Mouse (Mus musculus): ENCODE results near the gene Cdc42bpg. TPM values are rescaled to one million over a fixed set of nuclear protein-coding genes. Genes with fewer than 3 reads are reported as not detected.
A peak's percentile ranks its signal among the peaks of the same experiment; 100 is the strongest.

Cdc42bpg gene
- not detected in 2 replicates for polyA plus RNA-seq (2012; ENCODE audit: insufficient read depth, insufficient read length, low replicate concordance, missing spikeins)

DNA sequence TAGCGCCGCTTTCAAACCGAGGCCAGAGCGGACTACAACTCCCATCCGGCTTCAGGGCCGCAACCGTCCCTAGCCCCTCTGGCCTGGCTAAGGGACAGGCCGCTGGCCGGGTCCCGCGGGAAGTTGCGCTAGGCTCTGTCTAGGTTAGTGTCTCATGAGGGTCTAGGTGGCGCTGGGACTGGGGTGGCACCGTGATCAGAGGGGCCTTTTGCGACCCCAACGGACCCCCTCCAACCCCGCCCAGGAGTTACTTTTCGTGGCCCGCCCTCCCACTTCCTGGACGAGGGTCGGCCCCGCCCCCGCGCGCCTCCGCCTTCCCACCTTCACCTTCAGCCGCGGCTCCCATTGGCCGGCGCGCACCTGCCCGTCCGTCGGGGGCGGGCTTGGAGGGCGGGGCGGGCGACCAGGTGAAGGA lies at the start of gene Cdc42bpg:
TSS of gene Cdc42bpg (plus strand) at position 320 of the 415 bp plus-strand sequence.
- Histone ChIP-seq H3K4me3 (ENCODE audit: insufficient read depth, low read depth, low read length) (peak within 1 kb of the TSS; percentile 49), H3K27ac (ENCODE audit: insufficient read depth, low read depth, low read length) (no peak within 1 kb of the TSS), H3K4me1 (ENCODE audit: control insufficient read depth, insufficient read depth, low read length) (peaks cover 11% of the 10 kb centered on the region)
- no peak for TF ChIP-seq POLR2A (IDR thresholded peaks at IDR 0.05; ENCODE audit: insufficient read depth, low read depth, low read length)
- TF ChIP-seq CTCF (IDR thresholded peaks at IDR 0.05; ENCODE audit: insufficient read depth, low read depth, low read length): no peak
- WGBS: 8% methylated on average over 38 of the region's 38 CpGs

DNA sequence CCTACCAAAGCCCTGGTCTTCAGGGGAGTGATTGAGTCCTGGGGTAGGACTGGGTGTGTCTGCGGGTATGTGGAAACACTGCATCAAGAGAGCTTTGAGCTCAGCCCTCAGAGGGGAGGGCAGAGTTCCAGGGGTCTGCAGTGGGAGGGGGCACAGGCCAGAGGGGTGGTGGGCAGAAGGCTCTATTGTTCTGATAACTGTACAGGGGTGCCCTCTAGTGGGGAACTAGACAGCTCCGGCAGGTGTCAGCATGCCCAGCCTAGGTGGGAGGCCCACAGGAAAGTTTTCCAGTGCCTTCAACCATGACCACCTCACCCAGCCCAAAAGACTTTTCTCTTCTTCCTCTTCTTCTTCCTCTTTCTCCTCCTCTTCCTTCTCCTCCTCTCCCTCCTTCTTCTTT lies 45.8 kb upstream of the Cdc42bpg start:
- 67% methylated on average over 2 of the region's 2 CpGs for WGBS
- no peak overlapping the region for H3K4me3 ChIP-seq (ENCODE audit: insufficient read depth, low read depth, low read length)
- no peak overlapping the region for H3K27ac ChIP-seq (ENCODE audit: insufficient read depth, low read depth, low read length)
- H3K4me1 ChIP-seq (ENCODE audit: control insufficient read depth, insufficient read depth, low read length): peaks cover 5% of the 10 kb centered on the region
- TF ChIP-seq POLR2A (IDR thresholded peaks at IDR 0.05; ENCODE audit: insufficient read depth, low read depth, low read length) (no peak), CTCF (IDR thresholded peaks at IDR 0.05; ENCODE audit: insufficient read depth, low read depth, low read length) (no peak)

DNA sequence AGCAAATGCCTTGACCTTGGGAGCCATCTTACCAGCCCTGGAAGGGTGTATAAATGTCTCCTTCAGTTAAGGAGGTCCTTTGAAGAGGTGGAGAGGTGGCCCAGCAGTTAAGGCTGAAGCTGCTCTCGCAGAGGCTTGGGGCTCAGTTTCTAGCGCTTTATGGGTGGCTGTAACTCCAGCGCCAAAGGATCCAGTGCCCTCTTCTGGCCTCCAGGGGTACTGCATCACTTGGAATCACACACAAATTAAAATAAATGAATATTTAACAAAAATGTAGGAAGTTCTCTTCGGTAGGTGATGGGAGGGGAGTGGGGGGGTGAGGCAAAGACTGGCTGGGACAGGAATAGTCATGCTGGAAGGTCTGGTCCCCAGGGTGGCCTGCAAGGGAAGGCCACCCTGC lies 45.3 kb upstream of the Cdc42bpg start:
- TF ChIP-seq CTCF (IDR thresholded peaks at IDR 0.05; ENCODE audit: insufficient read depth, low read depth, low read length) (peak; percentile 38; the same call in 1 of the 2 replicates), POLR2A (IDR thresholded peaks at IDR 0.05; ENCODE audit: insufficient read depth, low read depth, low read length) (no peak)
- H3K27ac ChIP-seq (ENCODE audit: insufficient read depth, low read depth, low read length): no peak overlapping the region
- H3K4me3 ChIP-seq (ENCODE audit: insufficient read depth, low read depth, low read length): no peak overlapping the region
- H3K4me1 ChIP-seq (ENCODE audit: control insufficient read depth, insufficient read depth, low read length): peaks cover 5% of the 10 kb centered on the region
- WGBS: 76% methylated on average over 4 of the region's 4 CpGs

DNA sequence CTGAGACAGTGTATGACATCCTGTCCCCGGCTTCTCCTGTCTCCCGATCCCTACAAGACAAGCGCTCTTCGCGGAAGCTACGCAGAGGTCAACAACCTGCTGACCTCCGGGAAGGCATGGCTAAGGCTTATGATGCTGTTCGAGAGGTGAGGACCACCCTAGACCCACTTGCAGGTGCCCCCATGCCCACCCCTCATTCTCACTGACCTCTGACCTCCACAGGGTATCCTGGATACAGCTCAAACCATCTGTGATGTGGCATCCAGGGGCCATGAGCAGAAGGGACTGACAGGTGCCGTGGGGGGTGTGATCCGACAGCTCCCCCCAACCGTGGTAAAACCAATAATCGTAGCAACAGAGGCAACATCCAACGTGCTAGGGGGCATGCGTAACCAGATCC lies 44.9 kb upstream of the Cdc42bpg start:
- 96% methylated on average over 14 of the region's 14 CpGs for WGBS
- H3K4me1 ChIP-seq (ENCODE audit: control insufficient read depth, insufficient read depth, low read length): peaks cover 5% of the 10 kb centered on the region
- TF ChIP-seq CTCF (IDR thresholded peaks at IDR 0.05; ENCODE audit: insufficient read depth, low read depth, low read length): no peak
- TF ChIP-seq POLR2A (IDR thresholded peaks at IDR 0.05; ENCODE audit: insufficient read depth, low read depth, low read length): no peak
- no peak overlapping the region for H3K27ac ChIP-seq (ENCODE audit: insufficient read depth, low read depth, low read length)
- H3K4me3 ChIP-seq (ENCODE audit: insufficient read depth, low read depth, low read length): no peak overlapping the region

DNA sequence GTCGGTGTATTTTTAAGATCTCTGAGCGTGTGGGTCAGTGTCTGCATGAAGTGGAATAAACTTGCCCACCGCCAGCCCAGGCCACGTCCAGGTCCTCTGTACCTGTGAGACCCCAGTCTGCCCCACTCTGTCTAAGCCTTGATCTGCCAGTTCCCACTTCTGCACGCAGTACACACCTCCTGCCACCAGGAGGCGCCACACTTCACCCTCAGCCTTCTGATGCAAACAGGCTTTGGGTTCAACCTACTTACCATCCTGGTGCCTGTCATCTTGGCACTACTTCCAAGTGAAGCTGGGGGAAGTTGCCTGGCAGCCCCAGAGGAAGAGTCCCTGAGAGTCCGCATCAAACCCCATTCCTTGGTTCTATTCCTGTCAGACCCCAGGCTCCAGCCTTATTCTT lies 44.0 kb upstream of the Cdc42bpg start:
- TF ChIP-seq CTCF (IDR thresholded peaks at IDR 0.05; ENCODE audit: insufficient read depth, low read depth, low read length) (peak; percentile 90), POLR2A (IDR thresholded peaks at IDR 0.05; ENCODE audit: insufficient read depth, low read depth, low read length) (no peak)
- no peak overlapping the region for H3K27ac ChIP-seq (ENCODE audit: insufficient read depth, low read depth, low read length)
- H3K4me1 ChIP-seq (ENCODE audit: control insufficient read depth, insufficient read depth, low read length): peaks cover 5% of the 10 kb centered on the region
- 59% methylated on average over 7 of the region's 7 CpGs for WGBS
- H3K4me3 ChIP-seq (ENCODE audit: insufficient read depth, low read depth, low read length): no peak overlapping the region

DNA sequence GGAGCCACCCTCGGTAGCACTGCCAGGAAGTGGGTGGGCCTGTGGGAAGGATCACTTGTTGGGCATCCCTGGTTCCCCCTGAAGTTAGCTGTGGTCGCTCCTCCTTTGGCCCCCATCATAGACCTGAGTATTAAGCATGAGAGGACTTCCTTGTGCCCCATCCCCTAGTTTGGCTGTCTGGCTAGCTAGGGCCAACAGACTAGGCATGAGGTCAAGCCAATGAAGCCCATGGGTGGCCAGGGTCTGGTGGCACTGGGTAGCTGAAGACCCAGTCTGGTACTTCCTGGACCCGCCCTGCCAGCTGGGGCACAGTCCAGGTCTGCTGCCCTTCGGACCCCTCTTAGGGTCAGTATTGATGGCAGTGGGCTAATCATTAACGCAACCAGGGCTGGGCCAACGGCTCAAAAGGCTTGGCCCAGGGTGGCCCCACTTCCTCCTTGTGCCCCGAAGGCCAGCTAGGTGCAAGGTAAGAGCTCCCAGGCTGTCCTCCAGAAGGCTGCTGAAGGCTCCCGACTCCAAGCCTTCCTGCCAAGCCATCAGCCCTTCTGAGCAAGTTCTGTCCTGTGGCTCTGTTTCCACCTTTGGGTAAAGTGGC lies 43.3 kb upstream of the Cdc42bpg start:
- 91% methylated on average over 8 of the region's 8 CpGs for WGBS

DNA sequence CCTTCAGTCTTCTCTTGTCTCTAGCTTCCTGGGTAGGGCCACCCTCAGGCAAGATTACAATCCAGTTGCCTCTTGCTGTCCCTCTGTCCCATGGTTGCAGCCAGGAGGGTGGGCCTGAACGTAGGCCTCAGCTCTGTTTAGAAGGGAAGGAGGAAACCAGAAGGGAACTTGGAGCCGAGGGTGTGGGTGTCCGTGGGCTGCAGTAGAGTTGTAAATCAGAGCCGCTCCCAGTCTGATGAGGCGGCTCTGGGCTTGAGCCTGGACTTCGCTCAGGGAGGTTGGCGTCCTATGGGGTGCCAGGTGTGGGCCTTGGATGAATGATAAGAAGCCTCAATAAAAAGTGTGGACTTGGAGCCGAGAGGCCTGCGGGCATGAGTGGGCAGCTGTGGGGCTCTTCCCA lies 42.1 kb upstream of the Cdc42bpg start:
- TF ChIP-seq POLR2A (IDR thresholded peaks at IDR 0.05; ENCODE audit: insufficient read depth, low read depth, low read length) (no peak), CTCF (IDR thresholded peaks at IDR 0.05; ENCODE audit: insufficient read depth, low read depth, low read length) (no peak)
- 69% methylated on average over 9 of the region's 9 CpGs for WGBS
- Histone ChIP-seq H3K4me3 (ENCODE audit: insufficient read depth, low read depth, low read length) (no peak overlapping the region), H3K4me1 (ENCODE audit: control insufficient read depth, insufficient read depth, low read length) (peaks cover 5% of the 10 kb centered on the region), H3K27ac (ENCODE audit: insufficient read depth, low read depth, low read length) (no peak overlapping the region)

More for the DNA sequence above, 43.3 kb upstream of the Cdc42bpg start:
- TF ChIP-seq CTCF (IDR thresholded peaks at IDR 0.05; ENCODE audit: insufficient read depth, low read depth, low read length) (no peak), POLR2A (IDR thresholded peaks at IDR 0.05; ENCODE audit: insufficient read depth, low read depth, low read length) (no peak)
- Histone ChIP-seq H3K27ac (ENCODE audit: insufficient read depth, low read depth, low read length) (no peak overlapping the region), H3K4me1 (ENCODE audit: control insufficient read depth, insufficient read depth, low read length) (peaks cover 5% of the 10 kb centered on the region), H3K4me3 (ENCODE audit: insufficient read depth, low read depth, low read length) (no peak overlapping the region)

DNA sequence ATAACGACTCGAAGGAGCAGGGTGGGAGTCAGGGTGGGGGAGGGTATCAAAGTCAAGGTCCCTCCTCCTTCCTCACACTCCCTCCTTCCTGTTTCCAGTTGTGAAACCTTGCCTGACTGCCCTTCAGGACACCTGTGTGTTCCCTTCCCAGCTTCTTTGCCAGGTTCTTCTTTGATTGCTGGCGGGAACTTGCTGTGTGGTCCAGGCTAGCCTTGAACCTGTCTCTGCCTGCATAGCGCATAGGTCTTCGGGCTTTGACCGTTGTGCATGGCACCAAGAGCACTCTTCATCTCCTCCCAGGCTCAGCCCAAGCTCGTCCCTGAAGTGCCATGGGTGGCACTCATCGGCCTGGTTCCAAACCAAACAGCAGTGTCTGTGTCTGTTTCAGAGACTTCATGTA lies 41.3 kb upstream of the Cdc42bpg start:
- TF ChIP-seq CTCF (IDR thresholded peaks at IDR 0.05; ENCODE audit: insufficient read depth, low read depth, low read length): no peak
- no peak for TF ChIP-seq POLR2A (IDR thresholded peaks at IDR 0.05; ENCODE audit: insufficient read depth, low read depth, low read length)
- Histone ChIP-seq H3K27ac (ENCODE audit: insufficient read depth, low read depth, low read length) (no peak overlapping the region), H3K4me1 (ENCODE audit: control insufficient read depth, insufficient read depth, low read length) (peaks cover 5% of the 10 kb centered on the region), H3K4me3 (ENCODE audit: insufficient read depth, low read depth, low read length) (no peak overlapping the region)
- WGBS: 91% methylated on average over 8 of the region's 8 CpGs

DNA sequence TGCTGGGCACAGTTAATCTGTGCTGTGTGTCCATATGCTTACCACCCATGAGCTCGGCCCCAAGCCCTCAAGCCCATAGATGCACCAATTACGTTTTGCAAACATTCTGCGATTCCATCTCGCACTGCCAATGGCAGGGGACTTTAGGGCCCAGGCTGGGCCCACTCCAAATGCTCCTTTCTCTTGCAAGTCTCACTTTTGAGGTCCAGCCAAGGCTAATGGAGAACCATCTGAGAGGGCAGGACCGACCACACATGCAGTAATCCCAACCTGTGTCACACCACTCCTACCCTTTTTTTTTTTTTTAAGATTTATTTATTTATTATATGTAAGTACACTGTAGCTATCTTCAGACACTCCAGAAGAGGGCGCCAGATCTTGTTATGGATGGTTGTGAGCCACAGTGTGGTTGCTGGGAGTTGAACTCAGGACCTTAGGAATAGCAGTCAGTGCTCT lies 40.5 kb upstream of the Cdc42bpg start:
- no peak for TF ChIP-seq CTCF (IDR thresholded peaks at IDR 0.05; ENCODE audit: insufficient read depth, low read depth, low read length)
- Histone ChIP-seq H3K4me1 (ENCODE audit: control insufficient read depth, insufficient read depth, low read length) (peaks cover 5% of the 10 kb centered on the region), H3K27ac (ENCODE audit: insufficient read depth, low read depth, low read length) (no peak overlapping the region), H3K4me3 (ENCODE audit: insufficient read depth, low read depth, low read length) (no peak overlapping the region)
- WGBS: 65% methylated on average over 6 of the region's 6 CpGs
